Mouse (Mus musculus) forebrain, embryonic 11.5 days (tissue): ENCODE data around the gene Atrx. TPM values are rescaled to one million over a fixed set of nuclear protein-coding genes. Genes with fewer than 3 reads are reported as not detected.
A peak's percentile ranks its signal among the peaks of the same experiment; 100 is the strongest.

Experiments used
- ATAC-seq: fragments of 200-750 bp; cut with Nextera tagmentation; replicated peaks from 2 replicates; pipeline ENCODE4 v1.8.0; 2017; ENCODE audit warnings: moderate TSS enrichment; ENCODE audit not compliant: low FRiP score
- DNase-seq: peaks from one replicate; pipeline ENCODE4 v3.0.0-alpha.2; 2017; ENCODE audit warnings: low spot score
- H3K27ac ChIP-seq: fragments of 300-500 bp; sonication (generic); 2 replicates; pipeline ENCODE4 v1.5.1; 2014; ENCODE audit warnings: low read depth, low read length
- H3K27me3 ChIP-seq: fragments of 300-500 bp; sonication (generic); 2 replicates; pipeline ENCODE4 v1.6.1; 2014; ENCODE audit warnings: mild to moderate bottlenecking, low read length, mixed read lengths; ENCODE audit not compliant: control insufficient read depth, insufficient read depth
- H3K36me3 ChIP-seq: fragments of 300-500 bp; sonication (generic); 2 replicates; pipeline ENCODE4 v1.6.1; 2014; ENCODE audit warnings: mild to moderate bottlenecking, low read length, moderate library complexity, mixed read lengths; ENCODE audit not compliant: control insufficient read depth, insufficient read depth
- H3K4me1 ChIP-seq: fragments of 300-500 bp; sonication (generic); replicated peaks from 2 replicates; pipeline ENCODE4 v1.6.1; 2014; ENCODE audit warnings: low read length, mixed read lengths; ENCODE audit not compliant: control insufficient read depth, insufficient read depth
- H3K4me2 ChIP-seq: fragments of 300-500 bp; sonication (generic); 2 replicates; pipeline ENCODE4 v1.6.1; 2014; ENCODE audit warnings: low read depth, mild to moderate bottlenecking, low read length, moderate library complexity, mixed read lengths; ENCODE audit not compliant: severe bottlenecking
- H3K4me3 ChIP-seq: fragments of 300-500 bp; sonication (generic); 2 replicates; pipeline ENCODE4 v1.5.1; 2014; ENCODE audit warnings: low read depth, low read length
- H3K9ac ChIP-seq: fragments of 300-500 bp; sonication (generic); 2 replicates; pipeline ENCODE4 v1.6.1; 2014; ENCODE audit warnings: low read length
- H3K9me3 ChIP-seq: fragments of 300-500 bp; sonication (generic); 2 replicates; pipeline ENCODE4 v1.6.1; 2016; ENCODE audit warnings: low read length, mixed read lengths; ENCODE audit not compliant: control insufficient read depth
- WGBS: fragments of 180-500 bp; shearing (Covaris S2); extraction: QIAGEN DNeasy Blood & Tissue Kit; methylation state at CpG from one replicate; pipeline ENCODE4 v1.1.7; 2014; 5-methylcytosine and 5-hydroxymethylcytosine counted together
- polyA plus RNA-seq: library from polyadenylated mRNA; unstranded; fragments of >200 nt; fragmentation: Nextera tagmentation; extraction: Ambion mirVana; gene quantifications from 2 replicates; pipeline ENCODE4 v1.2.1, GENCODE M21; 2014

The Atrx gene
- polyA plus RNA-seq, 1 experiment from 2014 or later, result 228 TPM

- no peak overlapping the region for H3K27ac ChIP-seq
- no peaks in the 10 kb centered on the region for H3K27me3 ChIP-seq
- ATAC-seq (no peak), DNase-seq (no peak)
- no peaks in the 10 kb centered on the region for H3K9me3 ChIP-seq
- no peaks in the 10 kb centered on the region for H3K36me3 ChIP-seq
- H3K4me1 ChIP-seq, result no peaks in the 10 kb centered on the region
- no peak overlapping the region for H3K9ac ChIP-seq
- 90% methylated on average over 2 of the region's 2 CpGs for WGBS
- H3K4me2 ChIP-seq, result no peak overlapping the region
- no peak overlapping the region for H3K4me3 ChIP-seq
These were observed 42.3 kb downstream of the Atrx start for GRCm38 (mm10) chrX:105886921-105887320.

GRCm38 (mm10) chrX:105864367-105864766 lies 64.8 kb downstream of the Atrx start:
- Histone ChIP-seq H3K9ac (no peak overlapping the region), H3K27ac (no peak overlapping the region), H3K4me3 (no peak overlapping the region), H3K4me2 (no peak overlapping the region), H3K27me3 (no peaks in the 10 kb centered on the region), H3K9me3 (no peaks in the 10 kb centered on the region), H3K36me3 (no peaks in the 10 kb centered on the region), H3K4me1 (no peaks in the 10 kb centered on the region)
- 84% methylated on average over 5 of the region's 5 CpGs for WGBS
- ATAC-seq (no peak), DNase-seq (no peak)

- Histone ChIP-seq H3K27me3 (peaks cover 2% of the 10 kb centered on the region; the same call in 1 of the 2 replicates), H3K4me2 (no peak overlapping the region), H3K9ac (no peak overlapping the region), H3K36me3 (no peaks in the 10 kb centered on the region; the same call in 1 of the 2 replicates), H3K4me3 (no peak overlapping the region), H3K27ac (no peak overlapping the region), H3K4me1 (no peaks in the 10 kb centered on the region), H3K9me3 (no peaks in the 10 kb centered on the region)
- WGBS, result 91% methylated on average over 5 of the region's 5 CpGs
- DNase-seq (no peak), ATAC-seq (no peak)
These were observed 104.7 kb downstream of the Atrx start for GRCm38 (mm10) chrX:105824462-105824861.

GRCm38 (mm10) chrX:105794806-105795403 lies 134.3 kb downstream of the Atrx start:
- Histone ChIP-seq H3K4me2 (no peak overlapping the region), H3K4me1 (no peaks in the 10 kb centered on the region), H3K27me3 (no peaks in the 10 kb centered on the region), H3K27ac (no peak overlapping the region), H3K4me3 (no peak overlapping the region), H3K9me3 (no peaks in the 10 kb centered on the region), H3K36me3 (no peaks in the 10 kb centered on the region), H3K9ac (no peak overlapping the region)
- 45% methylated on average over 8 of the region's 8 CpGs for WGBS
- ATAC-seq (peak; percentile 65; the same call in 1 of the 2 replicates), DNase-seq (no peak)

GRCm38 (mm10) chrX:105773281-105773680 lies 155.9 kb downstream of the Atrx start:
- H3K27me3 ChIP-seq, result peaks cover 2% of the 10 kb centered on the region; the same call in 1 of the 2 replicates
- WGBS, result 89% methylated on average over 5 of the region's 5 CpGs
- H3K9me3 ChIP-seq, result no peaks in the 10 kb centered on the region
- H3K36me3 ChIP-seq, result no peaks in the 10 kb centered on the region
- H3K4me3 ChIP-seq, result no peak overlapping the region
- no peak for ATAC-seq
- no peak for DNase-seq
- H3K27ac ChIP-seq, result no peak overlapping the region
- H3K9ac ChIP-seq, result no peak overlapping the region
- H3K4me1 ChIP-seq, result no peaks in the 10 kb centered on the region
- H3K4me2 ChIP-seq, result no peak overlapping the region

- no peaks in the 10 kb centered on the region for H3K9me3 ChIP-seq
- H3K27me3 ChIP-seq, result peaks cover 37% of the 10 kb centered on the region
- WGBS, result 88% methylated on average over 3 of the region's 3 CpGs
- no peak overlapping the region for H3K4me2 ChIP-seq
- H3K9ac ChIP-seq, result no peak overlapping the region
- H3K27ac ChIP-seq, result no peak overlapping the region
- H3K4me1 ChIP-seq, result no peaks in the 10 kb centered on the region
- DNase-seq (no peak), ATAC-seq (no peak)
- no peak overlapping the region for H3K4me3 ChIP-seq
- H3K36me3 ChIP-seq, result no peaks in the 10 kb centered on the region
These were observed 161.3 kb downstream of the Atrx start for GRCm38 (mm10) chrX:105767932-105768331.

- no peak for ATAC-seq
- peaks cover 39% of the 10 kb centered on the region for H3K27me3 ChIP-seq
- no peaks in the 10 kb centered on the region for H3K9me3 ChIP-seq
- 37% methylated on average over 9 of the region's 9 CpGs for WGBS
- no peak overlapping the region for H3K27ac ChIP-seq
- H3K4me3 ChIP-seq, result no peak overlapping the region
- no peaks in the 10 kb centered on the region for H3K4me1 ChIP-seq
- no peak overlapping the region for H3K4me2 ChIP-seq
- H3K36me3 ChIP-seq, result no peaks in the 10 kb centered on the region
- DNase-seq, result peak; percentile 52
- H3K9ac ChIP-seq, result no peak overlapping the region
These were observed 161.9 kb downstream of the Atrx start for GRCm38 (mm10) chrX:105767177-105767764.

- H3K27me3 ChIP-seq, result peaks cover 39% of the 10 kb centered on the region
- no peak for ATAC-seq
- 41% methylated on average over 6 of the region's 6 CpGs for WGBS
These were observed 163.2 kb downstream of the Atrx start for GRCm38 (mm10) chrX:105766013-105766412.

More at GRCm38 (mm10) chrX:105766013-105766412, 163.2 kb downstream of the Atrx start:
- Histone ChIP-seq H3K36me3 (no peaks in the 10 kb centered on the region), H3K27ac (no peak overlapping the region), H3K9me3 (no peaks in the 10 kb centered on the region), H3K4me3 (no peak overlapping the region), H3K4me1 (no peaks in the 10 kb centered on the region), H3K4me2 (no peak overlapping the region), H3K9ac (no peak overlapping the region)
- DNase-seq, result no peak
